Mouse (Mus musculus) brain, embryonic 14.5 days (tissue): ENCODE results near the gene Trim37.

Experiments
- CTCF ChIP-seq: fragments of 200-500 bp; IDR thresholded peaks from 2 replicates; pipeline ENCODE4 v1.5.1; 2012; ENCODE audit warnings: inconsistent platforms, mild to moderate bottlenecking, moderate library complexity, borderline replicate concordance; ENCODE audit not compliant: insufficient read depth, insufficient read length; ENCODE audit errors: extremely low read depth
- POLR2A ChIP-seq: fragments of 200-500 bp; IDR thresholded peaks from 2 replicates; pipeline ENCODE4 v1.6.1; 2012; ENCODE audit warnings: mild to moderate bottlenecking, inconsistent platforms, borderline replicate concordance; ENCODE audit not compliant: poor library complexity, insufficient read depth, insufficient read length, severe bottlenecking; ENCODE audit errors: extremely low read depth

- TF ChIP-seq POLR2A, result peak; percentile 70; the same call in 1 of the 2 replicates
- TF ChIP-seq CTCF, result no peak
These were observed 40.4 kb upstream of the Trim37 start, which contains the start of gene Smg8 for GRCm38 (mm10) chr11:87086290-87086984.
